Mouse (Mus musculus) liver, postnatal 0 days (tissue): ENCODE measurements around the gene Shcbp1l.

Experiments
- CTCF ChIP-seq: sonication (generic); IDR thresholded peaks from 2 replicates; pipeline ENCODE4 v1.5.1; 2016; ENCODE audit warnings: antibody characterized with exemption, low read depth
- EP300 ChIP-seq: IDR thresholded peaks from 2 replicates; pipeline ENCODE4 v1.6.1; 2016; ENCODE audit warnings: antibody characterized with exemption, low read depth, mild to moderate bottlenecking

DNA sequence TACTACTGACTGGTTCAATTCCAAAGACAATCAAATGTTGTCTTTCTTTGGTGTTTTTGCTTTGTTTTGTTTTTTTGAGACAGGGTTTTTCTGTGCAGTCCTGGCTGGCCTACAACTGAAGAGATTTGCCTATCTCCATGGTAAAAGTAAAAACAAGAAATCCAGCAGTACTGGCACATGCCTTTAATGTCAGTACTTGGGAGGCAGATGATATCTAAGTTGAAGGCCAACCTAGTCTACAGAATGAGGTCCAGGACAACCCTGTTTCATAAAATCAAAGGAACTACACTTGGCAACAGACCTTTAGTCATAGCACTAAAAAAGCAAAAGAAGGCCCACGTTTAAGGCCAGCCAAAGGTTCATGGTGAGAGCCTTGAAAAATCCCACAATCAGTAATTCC lies 36.8 kb downstream of the Shcbp1l start:
- TF ChIP-seq CTCF (no peak), EP300 (no peak)
